Mouse (Mus musculus) kidney, postnatal 36 days (tissue): ENCODE results near the gene Slc44a4.
"Not testable (repeated sequence)": the region's sequence is repeated elsewhere in the genome, so short reads cannot be mapped to it uniquely, and the experiment has no call there.

Experiments
- DNase-seq, 2 experiments: peaks; one replicate each; pipeline ENCODE4 v3.0.0; 2021 to 2022; ENCODE audit warnings: mixed read lengths in 2 of 2

The Slc44a4 gene

DNA sequence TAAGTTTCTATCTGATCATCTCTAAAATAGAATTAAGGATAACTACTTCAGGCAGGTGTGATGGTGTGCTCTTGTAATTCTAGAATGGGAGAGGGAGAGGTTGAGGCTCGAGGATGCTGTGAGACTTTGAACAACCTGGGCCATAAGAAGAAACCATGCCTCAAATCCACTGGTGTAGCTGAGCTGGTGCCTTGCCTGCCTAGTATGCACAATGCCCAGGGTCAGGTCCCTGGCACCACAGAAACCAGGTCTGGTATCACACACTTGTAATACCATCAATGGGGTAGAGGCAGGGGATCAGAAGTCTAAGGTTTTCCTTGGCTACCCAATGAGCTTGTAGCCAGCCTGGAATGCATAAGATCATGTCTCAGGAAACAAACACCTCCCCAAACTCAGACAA lies 48.6 kb downstream of the Slc44a4 start:
- no peak for DNase-seq

DNA sequence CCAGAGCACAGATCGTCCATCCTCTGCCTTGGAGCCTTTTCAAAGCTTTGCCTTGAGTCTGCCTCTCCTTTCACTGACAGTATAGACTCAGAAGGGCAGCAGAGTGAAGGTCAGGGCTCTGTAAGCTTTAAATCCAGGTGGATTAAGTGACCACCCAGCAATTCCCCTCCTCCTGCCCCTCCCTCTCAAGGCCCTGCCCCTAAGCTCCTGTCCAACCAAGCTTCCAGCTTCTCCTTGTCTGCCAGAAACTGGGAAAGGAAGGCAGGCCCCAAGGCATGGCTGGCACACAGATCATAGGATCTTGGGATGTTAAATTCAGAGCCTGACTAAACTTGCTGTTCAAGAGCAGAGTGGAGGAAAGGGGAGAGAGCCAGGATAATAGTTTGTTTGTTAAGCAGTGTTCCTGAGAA lies 50.4 kb downstream of the Slc44a4 start:
- DNase-seq, result peak; percentile 53 to 73

DNA sequence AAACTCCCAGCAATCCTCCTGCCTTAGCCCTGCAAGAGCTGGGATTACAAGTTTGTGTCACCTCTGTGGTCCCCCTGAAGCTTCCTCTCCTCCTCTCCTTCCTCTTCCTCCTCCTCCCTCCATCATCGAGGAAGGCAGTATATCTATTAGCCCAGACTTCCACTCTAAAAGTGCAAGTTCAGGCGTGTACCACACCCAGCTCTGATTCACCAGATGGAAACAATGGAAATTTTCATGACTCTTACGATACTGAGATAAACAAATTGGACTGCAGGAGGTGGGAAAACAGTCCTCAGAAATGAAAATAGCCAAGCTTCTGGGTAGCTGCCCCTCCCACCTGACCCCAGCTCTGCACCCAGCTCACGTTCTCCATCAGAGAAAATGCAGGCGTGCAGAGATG lies 51.4 kb downstream of the Slc44a4 start:
- no peak for DNase-seq

DNA sequence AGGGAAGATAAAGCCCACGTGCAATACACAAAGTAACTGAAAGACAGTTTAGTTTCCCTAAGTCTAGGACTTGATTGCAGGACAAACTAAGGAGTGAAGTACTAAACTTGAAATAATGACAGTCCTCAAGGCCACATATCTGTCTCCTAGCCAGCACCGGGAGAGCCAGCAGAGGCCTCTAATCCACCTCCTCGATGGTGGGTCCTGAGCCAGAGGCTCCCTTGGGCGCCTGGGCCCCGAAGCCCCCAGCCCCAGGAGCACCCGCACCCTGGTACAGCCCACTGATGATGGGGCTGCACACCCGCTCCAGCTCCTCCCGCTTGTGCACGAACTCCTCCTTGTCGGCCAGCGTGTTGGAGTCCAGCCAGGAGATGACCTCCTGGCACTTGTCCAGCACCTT lies 55.6 kb downstream of the Slc44a4 start, which contains the start of gene Gm20481:
Gene Gm20481 (plus strand): TSS at position 91 of the 400 bp plus-strand sequence.
- DNase-seq, result not testable (repeated sequence)

DNA sequence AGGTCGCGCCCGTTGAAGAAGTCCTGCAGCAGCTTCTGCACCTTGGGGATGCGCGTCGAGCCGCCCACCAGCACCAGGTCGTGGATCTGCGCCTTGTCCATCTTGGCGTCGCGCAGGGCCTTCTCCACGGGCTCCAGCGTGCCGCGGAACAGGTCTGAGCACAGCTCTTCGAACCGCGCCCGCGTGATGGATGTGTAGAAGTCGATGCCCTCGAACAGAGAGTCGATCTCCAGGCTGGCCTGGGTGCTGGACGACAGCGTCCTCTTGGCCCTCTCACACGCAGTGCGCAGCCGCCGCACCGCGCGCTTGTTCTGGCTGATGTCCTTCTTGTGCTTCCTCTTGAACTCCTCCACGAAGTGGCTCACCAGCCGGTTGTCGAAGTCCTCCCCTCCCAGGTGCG lies 56.6 kb downstream of the Slc44a4 start:
- not testable (repeated sequence) for DNase-seq

DNA sequence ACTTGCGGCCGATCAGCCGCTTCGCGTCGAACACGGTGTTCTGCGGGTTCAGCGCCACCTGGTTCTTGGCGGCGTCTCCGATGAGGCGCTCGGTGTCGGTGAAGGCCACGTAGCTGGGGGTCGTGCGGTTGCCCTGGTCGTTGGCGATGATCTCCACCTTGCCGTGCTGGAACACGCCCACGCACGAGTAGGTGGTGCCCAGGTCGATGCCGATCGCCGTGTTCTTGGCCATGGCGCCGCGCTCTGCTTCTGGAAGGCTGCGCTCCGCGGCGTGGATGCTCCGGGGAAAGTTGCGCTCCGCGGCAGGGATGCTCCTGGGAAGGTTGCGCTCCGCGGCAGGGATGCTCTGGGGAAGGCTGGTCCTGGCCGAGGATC lies 57.4 kb downstream of the Slc44a4 start:
- not testable (repeated sequence) for DNase-seq

DNA sequence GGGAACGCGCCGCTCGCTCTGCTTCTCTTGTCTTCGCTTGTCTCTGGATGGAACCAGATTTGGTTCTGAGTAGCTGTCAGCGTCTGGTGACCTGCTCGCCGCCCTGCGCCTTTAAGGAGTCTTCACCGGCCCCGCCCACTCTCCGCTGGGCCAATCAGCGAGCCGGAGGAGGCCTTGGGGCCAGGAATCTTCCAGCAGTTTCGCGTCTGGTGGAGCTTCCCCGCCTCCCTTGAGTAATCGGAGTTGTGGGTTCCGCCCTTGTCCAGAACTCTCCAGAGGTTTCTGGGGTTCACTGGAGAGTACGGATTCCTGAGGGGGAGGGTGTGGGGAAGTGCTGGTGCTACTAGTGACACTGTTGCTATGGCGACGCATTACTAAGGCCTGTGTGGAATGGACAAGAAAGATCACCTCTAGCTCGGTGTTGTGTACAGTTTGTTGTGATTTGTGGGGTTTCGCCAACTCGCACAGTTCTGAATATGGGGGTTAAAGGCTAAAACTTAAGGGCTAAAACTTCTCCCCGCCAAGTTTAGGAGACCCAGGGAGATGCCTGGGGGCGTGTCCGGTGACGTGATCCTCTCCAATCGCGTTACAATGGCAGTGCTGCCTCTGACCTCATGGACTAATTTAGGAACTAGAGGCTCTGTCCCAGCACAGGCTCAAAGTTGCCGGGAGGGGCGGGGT lies 57.9 kb downstream of the Slc44a4 start, which contains the start of the genes Hspa1a and Hspa1l:
Gene Hspa1a (minus strand): TSS at position 88 of the 681 bp plus-strand sequence.
Gene Hspa1l (plus strand): TSS at position 635 of the 681 bp plus-strand sequence.
- peak; percentile 84 to 95 for DNase-seq

DNA sequence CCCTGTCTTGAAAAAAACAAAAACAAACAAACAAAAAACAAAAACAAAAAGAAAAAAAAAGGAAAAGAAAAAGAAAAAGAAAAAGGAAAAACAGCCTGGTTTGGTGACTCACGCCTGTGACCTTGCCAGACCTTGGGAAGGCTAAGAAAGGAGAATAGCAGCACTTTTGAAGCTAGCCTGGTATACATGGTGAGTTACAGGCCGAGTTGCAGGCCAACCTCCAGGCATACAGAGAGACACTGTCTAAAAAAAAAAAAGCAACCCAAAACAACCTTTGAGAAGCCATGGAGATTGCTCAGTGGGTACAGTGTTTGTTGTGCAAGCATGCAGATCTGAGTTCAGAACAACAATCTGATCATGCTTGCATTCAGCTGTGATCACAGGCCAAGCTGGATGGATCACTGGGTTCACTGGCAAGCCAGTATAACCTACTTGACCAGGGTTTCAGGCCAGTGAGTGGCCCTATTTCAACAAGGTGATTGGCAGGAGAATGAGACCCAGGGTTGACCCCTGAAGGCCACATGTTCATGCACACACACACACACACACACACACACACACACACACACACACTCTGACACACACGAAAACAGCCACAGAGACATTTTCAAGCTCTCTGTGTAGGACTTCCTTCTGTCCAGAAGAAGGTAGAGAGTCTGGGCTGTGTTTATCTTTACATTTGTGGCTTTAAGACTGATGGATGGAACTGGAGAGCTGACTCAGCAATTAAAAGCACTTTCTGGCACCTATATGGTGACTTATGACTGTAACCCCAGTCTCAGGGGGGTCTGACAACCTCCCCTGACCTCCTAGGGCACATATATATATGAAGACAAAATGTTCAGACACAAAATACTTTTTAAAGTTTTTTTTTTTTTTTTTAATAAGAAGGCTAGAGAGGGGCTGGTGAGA lies 61.6 kb downstream of the Slc44a4 start:
- DNase-seq, result no peak

DNA sequence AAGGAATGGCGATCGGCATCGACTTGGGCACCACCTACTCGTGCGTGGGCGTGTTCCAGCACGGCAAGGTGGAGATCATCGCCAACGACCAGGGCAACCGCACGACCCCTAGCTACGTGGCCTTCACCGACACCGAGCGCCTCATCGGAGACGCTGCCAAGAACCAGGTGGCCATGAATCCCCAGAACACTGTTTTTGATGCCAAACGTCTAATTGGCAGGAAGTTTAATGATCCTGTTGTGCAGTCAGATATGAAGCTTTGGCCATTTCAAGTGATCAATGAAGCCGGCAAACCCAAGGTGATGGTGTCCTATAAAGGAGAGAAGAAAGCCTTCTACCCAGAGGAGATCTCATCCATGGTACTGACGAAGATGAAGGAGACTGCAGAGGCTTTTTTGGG lies 62.7 kb downstream of the Slc44a4 start:
- no peak for DNase-seq

DNA sequence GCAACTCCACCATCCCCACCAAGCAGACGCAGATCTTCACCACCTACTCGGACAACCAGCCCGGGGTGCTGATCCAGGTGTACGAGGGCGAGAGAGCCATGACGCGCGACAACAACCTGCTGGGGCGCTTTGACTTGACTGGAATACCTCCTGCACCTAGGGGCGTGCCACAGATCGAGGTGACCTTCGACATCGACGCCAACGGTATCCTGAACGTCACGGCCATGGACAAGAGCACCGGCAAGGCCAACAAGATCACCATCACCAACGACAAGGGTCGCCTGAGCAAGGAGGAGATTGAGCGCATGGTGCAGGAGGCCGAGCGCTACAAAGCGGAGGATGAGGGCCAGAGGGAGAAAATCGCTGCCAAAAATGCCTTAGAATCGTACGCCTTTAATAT lies 64.0 kb downstream of the Slc44a4 start:
- no peak for DNase-seq

DNA sequence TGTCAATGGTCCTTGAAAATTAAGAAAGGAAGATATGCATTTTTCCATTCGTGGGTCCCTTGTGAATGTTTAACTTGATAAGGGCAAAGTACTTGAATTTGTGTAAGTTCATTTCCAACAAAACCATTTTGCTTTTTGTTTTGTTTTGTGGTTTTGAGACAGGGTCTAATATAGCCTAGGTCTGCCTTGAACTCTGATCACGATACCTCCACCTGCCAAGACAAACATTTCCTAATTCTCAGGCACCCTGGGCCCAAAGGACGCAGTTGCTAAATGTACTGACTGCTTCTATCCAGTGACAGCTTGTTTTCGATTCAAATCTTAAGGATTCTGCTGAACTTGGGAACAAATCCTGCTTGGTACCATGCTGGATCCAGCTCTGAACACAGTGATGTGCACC lies 65.4 kb downstream of the Slc44a4 start:
- DNase-seq, result no peak
